Mouse (Mus musculus): Measurements from ENCODE around the gene Ung. TPM values are rescaled to one million over a fixed set of nuclear protein-coding genes. Genes with fewer than 3 reads are reported as not detected.

Gene Ung
- polyA plus RNA-seq, 1 experiment from 2014 or later = 4.5 TPM

GRCm38 (mm10) chr5:114115030-114115429, 15.2 kb upstream of the Ung start:
- Histone ChIP-seq H3K27me3 (replicated peaks; ENCODE audit: insufficient read depth, low read length) (no peaks in the 10 kb centered on the region), H3K4me2 (replicated peaks; ENCODE audit: low read depth, low read length) (no peak overlapping the region), H3K27ac (ENCODE audit: low read length) (no peak overlapping the region), H3K9ac (replicated peaks; ENCODE audit: low read depth) (no peak overlapping the region), H3K36me3 (ENCODE audit: insufficient read depth, low read length) (peaks cover 14% of the 10 kb centered on the region; the same call in 1 of the 2 replicates), H3K4me3 (ENCODE audit: low read depth, low read length) (no peak overlapping the region), H3K4me1 (ENCODE audit: insufficient read depth, low read depth, low read length) (no peaks in the 10 kb centered on the region), H3K9me3 (ENCODE audit: low read length) (no peaks in the 10 kb centered on the region)
- DNase-seq (ENCODE audit: low spot score) (no peak), ATAC-seq (no peak)
- TF ChIP-seq CTCF (IDR thresholded peaks at IDR 0.05) (no peak), EP300 (IDR thresholded peaks at IDR 0.05) (no peak)
- 72% methylated on average over 5 of the region's 5 CpGs for WGBS

GRCm38 (mm10) chr5:114116586-114116985, 13.6 kb upstream of the Ung start:
- H3K9me3 ChIP-seq (ENCODE audit: low read length) = no peaks in the 10 kb centered on the region
- H3K27me3 ChIP-seq (replicated peaks; ENCODE audit: insufficient read depth, low read length) = no peaks in the 10 kb centered on the region
- no peak overlapping the region for H3K4me3 ChIP-seq (ENCODE audit: low read depth, low read length)
- TF ChIP-seq EP300 (IDR thresholded peaks at IDR 0.05) (no peak), CTCF (IDR thresholded peaks at IDR 0.05) (no peak)
- no peak overlapping the region for H3K9ac ChIP-seq (replicated peaks; ENCODE audit: low read depth)
- WGBS = 79% methylated on average over 7 of the region's 7 CpGs
- peaks cover 16% of the 10 kb centered on the region for H3K36me3 ChIP-seq (ENCODE audit: insufficient read depth, low read length)
- no peak overlapping the region for H3K4me2 ChIP-seq (replicated peaks; ENCODE audit: low read depth, low read length)
- H3K4me1 ChIP-seq (ENCODE audit: insufficient read depth, low read depth, low read length) = no peaks in the 10 kb centered on the region
- no peak for ATAC-seq
- H3K27ac ChIP-seq (ENCODE audit: low read length) = no peak overlapping the region
- no peak for DNase-seq (ENCODE audit: low spot score)

- H3K4me3 ChIP-seq (ENCODE audit: low read depth, low read length) = no peak overlapping the region
- TF ChIP-seq EP300 (IDR thresholded peaks at IDR 0.05) (no peak), CTCF (IDR thresholded peaks at IDR 0.05) (no peak)
- no peak overlapping the region for H3K4me2 ChIP-seq (replicated peaks; ENCODE audit: low read depth, low read length)
- H3K27ac ChIP-seq (ENCODE audit: low read length) = no peak overlapping the region
- H3K9me3 ChIP-seq (ENCODE audit: low read length) = no peaks in the 10 kb centered on the region
- H3K27me3 ChIP-seq (replicated peaks; ENCODE audit: insufficient read depth, low read length) = no peaks in the 10 kb centered on the region
- DNase-seq (ENCODE audit: low spot score) = no peak
- H3K36me3 ChIP-seq (ENCODE audit: insufficient read depth, low read length) = peaks cover 32% of the 10 kb centered on the region
- ATAC-seq = no peak
- H3K9ac ChIP-seq (replicated peaks; ENCODE audit: low read depth) = no peak overlapping the region
- 80% methylated on average over 4 of the region's 4 CpGs for WGBS
- H3K4me1 ChIP-seq (ENCODE audit: insufficient read depth, low read depth, low read length) = no peaks in the 10 kb centered on the region
These were observed 10.4 kb upstream of the Ung start for GRCm38 (mm10) chr5:114119806-114120205.

GRCm38 (mm10) chr5:114126008-114126407, 4.2 kb upstream of the Ung start:
- WGBS = 90% methylated on average over 3 of the region's 3 CpGs
- Histone ChIP-seq H3K4me3 (ENCODE audit: low read depth, low read length) (no peak overlapping the region), H3K9ac (replicated peaks; ENCODE audit: low read depth) (no peak overlapping the region), H3K27me3 (replicated peaks; ENCODE audit: insufficient read depth, low read length) (no peaks in the 10 kb centered on the region), H3K4me2 (replicated peaks; ENCODE audit: low read depth, low read length) (no peak overlapping the region), H3K4me1 (ENCODE audit: insufficient read depth, low read depth, low read length) (no peaks in the 10 kb centered on the region), H3K36me3 (ENCODE audit: insufficient read depth, low read length) (peaks cover 22% of the 10 kb centered on the region), H3K27ac (ENCODE audit: low read length) (no peak overlapping the region), H3K9me3 (ENCODE audit: low read length) (no peaks in the 10 kb centered on the region)
- TF ChIP-seq EP300 (IDR thresholded peaks at IDR 0.05) (no peak), CTCF (IDR thresholded peaks at IDR 0.05) (no peak)
- DNase-seq (ENCODE audit: low spot score) (no peak), ATAC-seq (no peak)

- Histone ChIP-seq H3K27ac (ENCODE audit: low read length) (no peak overlapping the region), H3K9ac (replicated peaks; ENCODE audit: low read depth) (no peak overlapping the region), H3K27me3 (replicated peaks; ENCODE audit: insufficient read depth, low read length) (no peaks in the 10 kb centered on the region), H3K4me2 (replicated peaks; ENCODE audit: low read depth, low read length) (peak overlapping the region; percentile 97; the same call in 1 of the 2 replicates), H3K4me3 (ENCODE audit: low read depth, low read length) (peak overlapping the region; percentile 61; the same call in 1 of the 2 replicates), H3K9me3 (ENCODE audit: low read length) (no peaks in the 10 kb centered on the region), H3K4me1 (ENCODE audit: insufficient read depth, low read depth, low read length) (peaks cover 2% of the 10 kb centered on the region; the same call in 1 of the 2 replicates), H3K36me3 (ENCODE audit: insufficient read depth, low read length) (peaks cover 15% of the 10 kb centered on the region)
- TF ChIP-seq EP300 (IDR thresholded peaks at IDR 0.05) (no peak), CTCF (IDR thresholded peaks at IDR 0.05) (no peak)
- 77% methylated on average over 7 of the region's 7 CpGs for WGBS
- DNase-seq (ENCODE audit: low spot score) = no peak
- no peak for ATAC-seq
These were observed 3.5 kb upstream of the Ung start for GRCm38 (mm10) chr5:114126499-114127244.

GRCm38 (mm10) chr5:114127374-114128349, 2.5 kb upstream of the Ung start, which contains the start of gene Alkbh2:
Gene Alkbh2, minus strand, starts transcription at chr5:114128218.
- peak within 1 kb of the TSS; percentile 77 for H3K27ac ChIP-seq (ENCODE audit: low read length)
- peak; percentile 76 for DNase-seq (ENCODE audit: low spot score)
- H3K4me1 ChIP-seq (ENCODE audit: insufficient read depth, low read depth, low read length) = peaks cover 4% of the 10 kb centered on the region; the same call in 1 of the 2 replicates
- ATAC-seq = peak; percentile 24
- under 1% methylated on average over 63 of the region's 69 CpGs for WGBS
- H3K4me3 ChIP-seq (ENCODE audit: low read depth, low read length) = peak within 1 kb of the TSS; percentile 61
- TF ChIP-seq EP300 (IDR thresholded peaks at IDR 0.05) (no peak), CTCF (IDR thresholded peaks at IDR 0.05) (peak; percentile 98)
- H3K9me3 ChIP-seq (ENCODE audit: low read length) = no peaks in the 10 kb centered on the region
- peaks cover 6% of the 10 kb centered on the region; the same call in 1 of the 2 replicates for H3K36me3 ChIP-seq (ENCODE audit: insufficient read depth, low read length)
- peak within 1 kb of the TSS; percentile 39 for H3K9ac ChIP-seq (replicated peaks; ENCODE audit: low read depth)
- peak within 1 kb of the TSS; percentile 97 for H3K4me2 ChIP-seq (replicated peaks; ENCODE audit: low read depth, low read length)
- H3K27me3 ChIP-seq (replicated peaks; ENCODE audit: insufficient read depth, low read length) = no peaks in the 10 kb centered on the region
